Mouse (Mus musculus): ENCODE data around the gene Erv3. TPM values are rescaled to one million over a fixed set of nuclear protein-coding genes. Genes with fewer than 3 reads are reported as not detected.
"Not testable (repeated sequence)": the region's sequence is repeated elsewhere in the genome, so short reads cannot be mapped to it uniquely, and the experiment has no call there.

The Erv3 gene
- polyA plus RNA-seq, 1 experiment, result not detected

GRCm38 (mm10) chr2:131847501-131848359, 11.8 kb downstream of the Erv3 start:
- Histone ChIP-seq H3K27ac (replicated peaks; ENCODE audit: low read depth, low read length) (no peak overlapping the region), H3K4me1 (ENCODE audit: control insufficient read depth, insufficient read depth, insufficient read length, low read length) (no peaks in the 10 kb centered on the region), H3K4me3 (ENCODE audit: insufficient read depth, low read depth, low read length) (no peak overlapping the region)

- Histone ChIP-seq H3K27ac (replicated peaks; ENCODE audit: low read depth, low read length) (no peak overlapping the region), H3K4me3 (ENCODE audit: insufficient read depth, low read depth, low read length) (no peak overlapping the region), H3K4me1 (ENCODE audit: control insufficient read depth, insufficient read depth, insufficient read length, low read length) (no peaks in the 10 kb centered on the region)
These were observed 12.7 kb downstream of the Erv3 start for GRCm38 (mm10) chr2:131846811-131847210.

GRCm38 (mm10) chr2:131846132-131846710, 13.3 kb downstream of the Erv3 start:
- H3K27ac ChIP-seq (replicated peaks; ENCODE audit: low read depth, low read length), result no peak overlapping the region
- H3K4me3 ChIP-seq (ENCODE audit: insufficient read depth, low read depth, low read length), result no peak overlapping the region
- H3K4me1 ChIP-seq (ENCODE audit: control insufficient read depth, insufficient read depth, insufficient read length, low read length), result no peaks in the 10 kb centered on the region

- Histone ChIP-seq H3K4me1 (ENCODE audit: control insufficient read depth, insufficient read depth, insufficient read length, low read length) (no peaks in the 10 kb centered on the region), H3K4me3 (ENCODE audit: insufficient read depth, low read depth, low read length) (no peak overlapping the region), H3K27ac (replicated peaks; ENCODE audit: low read depth, low read length) (no peak overlapping the region)
These were observed 13.9 kb downstream of the Erv3 start for GRCm38 (mm10) chr2:131845671-131846070.

GRCm38 (mm10) chr2:131842568-131842967, 17.0 kb downstream of the Erv3 start:
- H3K4me3 ChIP-seq (ENCODE audit: insufficient read depth, low read depth, low read length), result no peak overlapping the region
- H3K4me1 ChIP-seq (ENCODE audit: control insufficient read depth, insufficient read depth, insufficient read length, low read length), result no peaks in the 10 kb centered on the region
- no peak overlapping the region for H3K27ac ChIP-seq (replicated peaks; ENCODE audit: low read depth, low read length)

GRCm38 (mm10) chr2:131841321-131841693, 18.2 kb downstream of the Erv3 start:
- Histone ChIP-seq H3K27ac (replicated peaks; ENCODE audit: low read depth, low read length) (no peak overlapping the region), H3K4me3 (ENCODE audit: insufficient read depth, low read depth, low read length) (no peak overlapping the region), H3K4me1 (ENCODE audit: control insufficient read depth, insufficient read depth, insufficient read length, low read length) (no peaks in the 10 kb centered on the region)

GRCm38 (mm10) chr2:131840611-131841320, 18.8 kb downstream of the Erv3 start:
- Histone ChIP-seq H3K27ac (replicated peaks; ENCODE audit: low read depth, low read length) (no peak overlapping the region), H3K4me1 (ENCODE audit: control insufficient read depth, insufficient read depth, insufficient read length, low read length) (no peaks in the 10 kb centered on the region), H3K4me3 (ENCODE audit: insufficient read depth, low read depth, low read length) (no peak overlapping the region)

GRCm38 (mm10) chr2:131834296-131834695, 25.3 kb downstream of the Erv3 start:
- Histone ChIP-seq H3K4me3 (ENCODE audit: insufficient read depth, low read depth, low read length) (no peak overlapping the region), H3K27ac (replicated peaks; ENCODE audit: low read depth, low read length) (no peak overlapping the region), H3K4me1 (ENCODE audit: control insufficient read depth, insufficient read depth, insufficient read length, low read length) (no peaks in the 10 kb centered on the region)

GRCm38 (mm10) chr2:131831861-131832260, 27.7 kb downstream of the Erv3 start:
- Histone ChIP-seq H3K4me3 (ENCODE audit: insufficient read depth, low read depth, low read length) (no peak overlapping the region), H3K27ac (replicated peaks; ENCODE audit: low read depth, low read length) (no peak overlapping the region), H3K4me1 (ENCODE audit: control insufficient read depth, insufficient read depth, insufficient read length, low read length) (no peaks in the 10 kb centered on the region)

- not testable (repeated sequence) for H3K27ac ChIP-seq (replicated peaks; ENCODE audit: low read depth, low read length); H3K4me3 ChIP-seq (ENCODE audit: insufficient read depth, low read depth, low read length); H3K4me1 ChIP-seq (ENCODE audit: control insufficient read depth, insufficient read depth, insufficient read length, low read length)
These were observed 28.6 kb downstream of the Erv3 start for GRCm38 (mm10) chr2:131830945-131831344.

GRCm38 (mm10) chr2:131827999-131828975, 31.3 kb downstream of the Erv3 start:
- Histone ChIP-seq H3K4me1 (ENCODE audit: control insufficient read depth, insufficient read depth, insufficient read length, low read length) (no peaks in the 10 kb centered on the region), H3K27ac (replicated peaks; ENCODE audit: low read depth, low read length) (peak overlapping the region; percentile 39; the same call in 1 of the 2 replicates), H3K4me3 (ENCODE audit: insufficient read depth, low read depth, low read length) (no peak overlapping the region)

GRCm38 (mm10) chr2:131827026-131827687, 32.4 kb downstream of the Erv3 start:
- Histone ChIP-seq H3K27ac (replicated peaks; ENCODE audit: low read depth, low read length) (no peak overlapping the region), H3K4me3 (ENCODE audit: insufficient read depth, low read depth, low read length) (no peak overlapping the region), H3K4me1 (ENCODE audit: control insufficient read depth, insufficient read depth, insufficient read length, low read length) (no peaks in the 10 kb centered on the region)

GRCm38 (mm10) chr2:131825498-131825897, 34.0 kb downstream of the Erv3 start:
- no peak overlapping the region for H3K27ac ChIP-seq (replicated peaks; ENCODE audit: low read depth, low read length)
- H3K4me1 ChIP-seq (ENCODE audit: control insufficient read depth, insufficient read depth, insufficient read length, low read length), result no peaks in the 10 kb centered on the region
- no peak overlapping the region for H3K4me3 ChIP-seq (ENCODE audit: insufficient read depth, low read depth, low read length)

- H3K27ac ChIP-seq (replicated peaks; ENCODE audit: low read depth, low read length), result no peak overlapping the region
- no peaks in the 10 kb centered on the region for H3K4me1 ChIP-seq (ENCODE audit: control insufficient read depth, insufficient read depth, insufficient read length, low read length)
- no peak overlapping the region for H3K4me3 ChIP-seq (ENCODE audit: insufficient read depth, low read depth, low read length)
These were observed 35.6 kb downstream of the Erv3 start for GRCm38 (mm10) chr2:131823931-131824330.
